Mouse (Mus musculus) E14TG2a.4 (cell line): ENCODE results near the gene LTO1.

Experiments used
- CTCF ChIP-seq: conservative IDR thresholded peaks from 2 replicates; pipeline ENCODE4 v1.5.1; 2014; ENCODE audit warnings: low read length
- NANOG ChIP-seq: IDR thresholded peaks from 2 replicates; pipeline ENCODE4 v1.6.1; 2014; ENCODE audit warnings: borderline replicate concordance, low read length, mixed read lengths
- POU5F1 ChIP-seq: IDR thresholded peaks from 2 replicates; pipeline ENCODE4 v1.6.1; 2014; ENCODE audit warnings: low read length, borderline replicate concordance

DNA sequence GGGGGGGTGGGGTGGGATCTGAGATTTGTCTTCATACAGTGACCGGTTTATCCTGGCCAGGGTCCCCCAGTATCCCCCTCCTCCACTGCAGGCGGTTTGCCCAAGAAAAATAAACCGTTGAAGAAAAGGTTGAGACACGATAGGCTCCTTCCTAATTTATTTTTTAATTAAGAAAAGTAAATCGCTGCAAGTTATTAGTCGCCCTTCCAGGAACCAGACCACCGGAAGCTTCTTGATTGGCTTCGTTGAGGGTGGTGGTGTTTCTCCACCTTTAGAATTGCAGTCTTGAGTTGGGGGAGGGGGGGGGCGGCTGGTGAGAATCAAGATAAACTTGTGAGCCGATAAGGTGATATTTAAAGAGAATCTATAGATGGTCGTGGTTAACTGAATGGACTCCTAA lies 25.7 kb downstream of the LTO1 start:
- TF ChIP-seq NANOG (no peak), CTCF (no peak), POU5F1 (no peak)
